Mouse (Mus musculus): ENCODE results near the gene Foxi2. TPM values are rescaled to one million over a fixed set of nuclear protein-coding genes. Genes with fewer than 3 reads are reported as not detected.

Foxi2 gene
- total RNA-seq, 1 experiment from 2014 or later: not detected

Other genes starting within 250 kb of the Foxi2 start
- not detected in 2 replicates for gene Nps, start 151.6 kb upstream of the Foxi2 start, total RNA-seq (2017)
- gene Clrn3, start 118.3 kb downstream of the Foxi2 start, total RNA-seq (2017): not detected in 2 replicates
- 80.7 and 86.9 TPM in 2 replicates for gene Ptpre, start 127.2 kb downstream of the Foxi2 start, total RNA-seq (2017)